Comparison of ENCODE assay signal across 8 mouse cellular contexts in genomic region chr19:46397436-46398001, GRCm38 (mm10). TPM values are rescaled to one million over a fixed set of nuclear protein-coding genes. Genes with fewer than 3 reads are reported as not detected.
A peak's percentile ranks its signal among the peaks of the same experiment; 100 is the strongest.
DNase-seq lines count a peak whose midpoint lies in the region; ATAC-seq and TF ChIP-seq lines count a peak whose summit lies in the region.

No protein-coding gene starts in this region.

- no peak for ATAC-seq in heart, embryonic 14.5 days (ENCODE audit: insufficient number of reproducible peaks, insufficient read depth, low FRiP score, low read depth)
- no peak for ATAC-seq in heart, embryonic 15.5 days (replicated peaks; ENCODE audit: insufficient number of reproducible peaks, insufficient read depth, low FRiP score, low read depth)
- ATAC-seq in liver, embryonic 14.5 days (ENCODE audit: insufficient read depth) = no peak
- ATAC-seq in stomach, postnatal 0 days (ENCODE audit: low FRiP score, low TSS enrichment) = no peak
- ATAC-seq in cerebellum, adult (ENCODE audit: insufficient number of reproducible peaks, low FRiP score, low TSS enrichment) = no peak

- H3K27ac ChIP-seq in heart, embryonic 14.5 days (replicated peaks in 1 of 2; ENCODE audit: control insufficient read depth in 1 of 2, insufficient read depth in 1 of 2, low read depth in 2 of 2, low read length in 2 of 2) = peak overlapping the region; percentile 68 to 79
- H3K27ac ChIP-seq in heart, embryonic 15.5 days = peak overlapping the region; percentile 82
- no peak overlapping the region for H3K27ac ChIP-seq in liver, embryonic 14.5 days
- peak overlapping the region; percentile 88 for H3K27ac ChIP-seq in stomach, postnatal 0 days (replicated peaks)

- peaks cover 21 to 41% of the 10 kb centered on the region in 2 experiments for H3K4me1 ChIP-seq in heart, embryonic 14.5 days (ENCODE audit: control insufficient read depth in 2 of 2, insufficient read depth in 2 of 2, low read length in 2 of 2)
- H3K4me1 ChIP-seq in heart, embryonic 15.5 days (replicated peaks) = peaks cover 49% of the 10 kb centered on the region
- peaks cover 11 to 21% of the 10 kb centered on the region in 2 experiments for H3K4me1 ChIP-seq in liver, embryonic 14.5 days (replicated peaks; ENCODE audit: control insufficient read depth in 2 of 2, insufficient read depth in 2 of 2, low read length in 1 of 2)
- H3K4me1 ChIP-seq in stomach, postnatal 0 days (replicated peaks; ENCODE audit: control insufficient read depth, insufficient read depth) = peaks cover 7% of the 10 kb centered on the region; the same call in 1 of the 2 replicates

- DNase-seq in heart, postnatal 25 days (ENCODE audit: low spot score) = no peak
- DNase-seq in MN1 (ENCODE audit: low spot score) = peak; percentile 29
- DNase-seq in liver, embryonic 14.5 days (ENCODE audit: low read depth in 3 of 3, low spot score in 3 of 3) = no peak
- no peak for DNase-seq in stomach, postnatal 0 days (ENCODE audit: low spot score)
- no peak for DNase-seq in frontal cortex, postnatal 10 days (ENCODE audit: low spot score in 2 of 2)

- no peak for TF ChIP-seq EP300 in liver, embryonic 14.5 days (IDR thresholded peaks at IDR 0.05; ENCODE audit: low read depth)
- TF ChIP-seq EP300 in stomach, postnatal 0 days (optimal IDR thresholded peaks at IDR 0.05) = no peak

- H3K9me3 ChIP-seq in heart, embryonic 14.5 days (ENCODE audit: control insufficient read depth, low read length) = no peaks in the 10 kb centered on the region
- no peaks in the 10 kb centered on the region for H3K9me3 ChIP-seq in heart, embryonic 15.5 days (replicated peaks)
- no peaks in the 10 kb centered on the region for H3K9me3 ChIP-seq in liver, embryonic 14.5 days (ENCODE audit: control insufficient read depth, low read length)
- no peaks in the 10 kb centered on the region for H3K9me3 ChIP-seq in stomach, postnatal 0 days (ENCODE audit: control insufficient read depth, low read length)

- peak overlapping the region; percentile 74 for H3K4me2 ChIP-seq in heart, embryonic 14.5 days (ENCODE audit: low read length)
- H3K4me2 ChIP-seq in heart, embryonic 15.5 days = peak overlapping the region; percentile 87
- H3K4me2 ChIP-seq in liver, embryonic 14.5 days (ENCODE audit: low read depth) = peak overlapping the region; percentile 98
- H3K4me2 ChIP-seq in stomach, postnatal 0 days (replicated peaks; ENCODE audit: low read depth) = peak overlapping the region; percentile 88

- H3K9ac ChIP-seq in heart, embryonic 14.5 days (ENCODE audit: low read length) = peak overlapping the region; percentile 87
- H3K9ac ChIP-seq in heart, embryonic 15.5 days = peak overlapping the region; percentile 81
- H3K9ac ChIP-seq in liver, embryonic 14.5 days (replicated peaks) = peak overlapping the region; percentile 77
- H3K9ac ChIP-seq in stomach, postnatal 0 days (ENCODE audit: low read length) = peak overlapping the region; percentile 80

- peaks cover 9% of the 10 kb centered on the region for H3K36me3 ChIP-seq in heart, embryonic 14.5 days (ENCODE audit: control insufficient read depth, insufficient read depth, low read length)
- peaks cover 7% of the 10 kb centered on the region for H3K36me3 ChIP-seq in heart, embryonic 15.5 days
- peaks cover 2% of the 10 kb centered on the region; the same call in 1 of the 2 replicates for H3K36me3 ChIP-seq in liver, embryonic 14.5 days (replicated peaks; ENCODE audit: control insufficient read depth, insufficient read depth, low read depth)
- H3K36me3 ChIP-seq in stomach, postnatal 0 days (ENCODE audit: control insufficient read depth, insufficient read depth, low read length) = peaks cover 4% of the 10 kb centered on the region; the same call in 1 of the 2 replicates

- peak overlapping the region; percentile 76 to 92 for H3K4me3 ChIP-seq in heart, embryonic 14.5 days (ENCODE audit: control insufficient read depth in 1 of 2, insufficient read depth in 1 of 2, low read depth in 1 of 2, low read length in 2 of 2)
- peak overlapping the region; percentile 85 for H3K4me3 ChIP-seq in heart, embryonic 15.5 days
- H3K4me3 ChIP-seq in liver, embryonic 14.5 days (ENCODE audit: insufficient read depth in 1 of 2, low read depth in 2 of 2, low read length in 2 of 2) = peak overlapping the region; percentile 67 to 87
- peak overlapping the region; percentile 87 for H3K4me3 ChIP-seq in stomach, postnatal 0 days (ENCODE audit: low read depth, low read length)

- no peak for TF ChIP-seq CTCF in liver, embryonic 14.5 days (IDR thresholded peaks at IDR 0.05; ENCODE audit: low read depth)
- TF ChIP-seq CTCF in stomach, postnatal 0 days (IDR thresholded peaks at IDR 0.05; ENCODE audit: low read depth) = no peak

- intact Hi-C loops in heart, postnatal 25 days (cut with DNase I) = loop anchor here (2.0 to 10.0 kb wide), 5 partner anchors 47 to 165 kb away; partner anchors contain the start of gene Trim8

- 2% methylated on average over 19 of the region's 19 CpGs for WGBS in heart, embryonic 14.5 days
- 2% methylated on average over 19 of the region's 19 CpGs for WGBS in heart, embryonic 15.5 days
- 5% methylated on average over 19 of the region's 19 CpGs for WGBS in liver, embryonic 14.5 days (ENCODE audit: insufficient replicate concordance)
- WGBS in stomach, postnatal 0 days = 3% methylated on average over 19 of the region's 19 CpGs

- H3K27me3 ChIP-seq in heart, embryonic 14.5 days (ENCODE audit: control insufficient read depth, insufficient read depth, low read length) = no peaks in the 10 kb centered on the region
- H3K27me3 ChIP-seq in heart, embryonic 15.5 days = no peaks in the 10 kb centered on the region
- H3K27me3 ChIP-seq in liver, embryonic 14.5 days (ENCODE audit: control insufficient read depth, insufficient read depth, low read length) = no peaks in the 10 kb centered on the region
- no peaks in the 10 kb centered on the region for H3K27me3 ChIP-seq in stomach, postnatal 0 days (ENCODE audit: control insufficient read depth, insufficient read depth, low read length)

RNA-seq across cellular contexts. Expression of gene Sufu, which starts 0.8 kb away (rescaled TPM):
- 18.3 and 18.8 TPM in 2 replicates for polyA plus RNA-seq in heart, embryonic 14.5 days (2014; fragmentation: Nextera tagmentation; extraction: Ambion mirVana)
- total RNA-seq in heart, postnatal 25 days (2021) = 10 to 100 TPM; 12.0 to 12.6 TPM
- 15.2 and 20.6 TPM in 2 replicates for polyA plus RNA-seq in heart, embryonic 15.5 days (2015; fragmentation: Nextera tagmentation; extraction: Ambion mirVana)
- polyA plus RNA-seq in liver, embryonic 14.5 days (2012; rRNA removed) = 3.2 and 3.6 TPM in 2 replicates
- 4.2 and 5.4 TPM in 2 replicates for polyA plus RNA-seq in liver, embryonic 14.5 days (2014; fragmentation: Nextera tagmentation; extraction: Ambion mirVana)
- 9.5 and 9.9 TPM in 2 replicates for polyA plus RNA-seq in stomach, postnatal 0 days (2015; fragmentation: Nextera tagmentation; extraction: Ambion mirVana)

RNA-seq across cellular contexts. Expression of gene Actr1a, which starts 2.0 kb away (rescaled TPM):
- 117 and 126 TPM in 2 replicates for polyA plus RNA-seq in heart, embryonic 14.5 days (2014; fragmentation: Nextera tagmentation; extraction: Ambion mirVana)
- 10 to 100 TPM; 89.3 to 94.8 TPM for total RNA-seq in heart, postnatal 25 days (2021)
- 103 and 122 TPM in 2 replicates for polyA plus RNA-seq in heart, embryonic 15.5 days (2015; fragmentation: Nextera tagmentation; extraction: Ambion mirVana)
- polyA plus RNA-seq in liver, embryonic 14.5 days (2012; rRNA removed) = 23.5 and 28.1 TPM in 2 replicates
- 47.0 and 51.4 TPM in 2 replicates for polyA plus RNA-seq in liver, embryonic 14.5 days (2014; fragmentation: Nextera tagmentation; extraction: Ambion mirVana)
- 90.1 and 94.7 TPM in 2 replicates for polyA plus RNA-seq in stomach, postnatal 0 days (2015; fragmentation: Nextera tagmentation; extraction: Ambion mirVana)

RNA-seq across cellular contexts. Expression of gene 2310034G01Rik, which starts 47.4 kb away (rescaled TPM):
- 0.62 and 1.8 TPM in 2 replicates for polyA plus RNA-seq in heart, embryonic 14.5 days (2014; fragmentation: Nextera tagmentation; extraction: Ambion mirVana)
- total RNA-seq in heart, postnatal 25 days (2021) = under 1 TPM; 0.36 to 0.70 TPM
- 0.67 and 1.1 TPM in 2 replicates for polyA plus RNA-seq in heart, embryonic 15.5 days (2015; fragmentation: Nextera tagmentation; extraction: Ambion mirVana)
- polyA plus RNA-seq in liver, embryonic 14.5 days (2012; rRNA removed) = 0.17 and 0.21 TPM in 2 replicates
- polyA plus RNA-seq in liver, embryonic 14.5 days (2014; fragmentation: Nextera tagmentation; extraction: Ambion mirVana) = 0.16 and 0.74 TPM in 2 replicates
- 1.6 and 1.7 TPM in 2 replicates for polyA plus RNA-seq in stomach, postnatal 0 days (2015; fragmentation: Nextera tagmentation; extraction: Ambion mirVana)

RNA-seq across cellular contexts. Expression of gene Mfsd13a, which starts 56.6 kb away (rescaled TPM):
- polyA plus RNA-seq in heart, embryonic 14.5 days (2014; fragmentation: Nextera tagmentation; extraction: Ambion mirVana) = 4.4 and 6.4 TPM in 2 replicates
- total RNA-seq in heart, postnatal 25 days (2021) = 1 to 10 TPM; 1.9 to 2.3 TPM
- 4.1 and 7.5 TPM in 2 replicates for polyA plus RNA-seq in heart, embryonic 15.5 days (2015; fragmentation: Nextera tagmentation; extraction: Ambion mirVana)
- 9.5 and 12.5 TPM in 2 replicates for polyA plus RNA-seq in liver, embryonic 14.5 days (2012; rRNA removed)
- polyA plus RNA-seq in liver, embryonic 14.5 days (2014; fragmentation: Nextera tagmentation; extraction: Ambion mirVana) = 8.3 and 9.5 TPM in 2 replicates
- 5.3 and 7.7 TPM in 2 replicates for polyA plus RNA-seq in stomach, postnatal 0 days (2015; fragmentation: Nextera tagmentation; extraction: Ambion mirVana)

RNA-seq across cellular contexts. Expression of gene Cuedc2, which starts 59.0 kb away (rescaled TPM):
- 125 and 128 TPM in 2 replicates for polyA plus RNA-seq in heart, embryonic 14.5 days (2014; fragmentation: Nextera tagmentation; extraction: Ambion mirVana)
- 10 to 100 TPM; 80.9 to 87.7 TPM for total RNA-seq in heart, postnatal 25 days (2021)
- polyA plus RNA-seq in heart, embryonic 15.5 days (2015; fragmentation: Nextera tagmentation; extraction: Ambion mirVana) = 118 and 139 TPM in 2 replicates
- 35.3 and 54.9 TPM in 2 replicates for polyA plus RNA-seq in liver, embryonic 14.5 days (2012; rRNA removed)
- 76.6 and 79.2 TPM in 2 replicates for polyA plus RNA-seq in liver, embryonic 14.5 days (2014; fragmentation: Nextera tagmentation; extraction: Ambion mirVana)
- 75.3 and 77.5 TPM in 2 replicates for polyA plus RNA-seq in stomach, postnatal 0 days (2015; fragmentation: Nextera tagmentation; extraction: Ambion mirVana)
